Mouse (Mus musculus): ENCODE measurements around the gene Sphk2.

Gene Sphk2

DNA sequence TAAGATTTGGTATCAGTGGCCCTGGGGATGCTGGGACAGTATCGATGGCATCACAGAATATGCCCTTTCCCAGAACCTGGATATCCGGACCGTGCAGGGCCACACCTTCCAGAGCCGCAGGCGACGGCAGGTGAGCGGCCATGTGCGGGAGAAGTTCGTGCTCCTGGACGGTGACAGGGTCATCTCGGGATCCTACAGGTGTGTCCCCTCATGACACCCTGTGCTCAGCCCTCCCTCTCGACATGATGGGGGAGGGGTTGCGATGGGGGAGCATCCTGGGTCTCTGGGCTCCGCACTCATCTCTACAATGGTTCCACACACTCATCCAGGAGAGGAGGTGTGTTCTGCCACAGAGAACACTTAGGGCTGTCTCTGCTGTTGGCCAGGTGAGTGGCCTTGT is 6.0 kb upstream of the Sphk2 start:
- no peak for DNase-seq (ENCODE audit: low spot score)

DNA sequence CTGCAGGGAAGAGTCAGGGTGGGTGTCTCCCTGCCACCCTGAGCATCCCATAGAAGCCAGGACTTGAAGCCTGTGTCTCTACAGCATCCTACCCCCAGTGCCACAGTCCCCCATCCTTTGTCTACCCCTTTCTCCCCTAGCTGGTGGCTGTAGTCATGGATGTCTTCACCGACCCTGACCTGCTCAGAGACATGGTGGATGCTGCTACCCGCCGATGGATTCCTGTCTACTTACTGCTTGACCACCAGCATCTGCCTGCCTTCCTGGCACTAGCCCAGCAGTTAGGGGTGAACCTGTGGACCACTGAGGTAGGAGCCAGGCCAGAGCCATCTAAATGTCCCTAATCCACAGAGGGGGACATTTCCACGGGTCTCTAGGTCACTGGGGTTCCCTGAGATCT is 5.5 kb upstream of the Sphk2 start:
- DNase-seq (ENCODE audit: low spot score), result no peak

DNA sequence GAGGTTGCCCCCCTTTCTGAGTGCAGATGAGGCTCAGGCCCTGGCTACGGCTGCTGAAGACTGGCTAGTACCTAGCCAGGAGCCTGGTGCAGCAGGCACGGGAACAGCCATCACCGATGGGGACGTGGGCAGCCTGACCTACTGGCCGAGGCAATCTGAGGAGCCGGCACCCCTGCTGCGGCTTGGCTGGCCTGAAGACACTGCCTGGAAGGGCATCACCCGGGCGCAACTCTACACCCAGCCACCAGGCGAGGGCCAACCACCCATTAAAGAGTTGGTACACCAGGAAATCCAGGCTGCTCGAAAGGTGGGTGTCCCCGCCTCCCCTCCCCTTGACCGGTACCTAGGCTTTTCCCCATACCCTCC is 4.5 kb upstream of the Sphk2 start:
- DNase-seq (ENCODE audit: low spot score), result no peak

DNA sequence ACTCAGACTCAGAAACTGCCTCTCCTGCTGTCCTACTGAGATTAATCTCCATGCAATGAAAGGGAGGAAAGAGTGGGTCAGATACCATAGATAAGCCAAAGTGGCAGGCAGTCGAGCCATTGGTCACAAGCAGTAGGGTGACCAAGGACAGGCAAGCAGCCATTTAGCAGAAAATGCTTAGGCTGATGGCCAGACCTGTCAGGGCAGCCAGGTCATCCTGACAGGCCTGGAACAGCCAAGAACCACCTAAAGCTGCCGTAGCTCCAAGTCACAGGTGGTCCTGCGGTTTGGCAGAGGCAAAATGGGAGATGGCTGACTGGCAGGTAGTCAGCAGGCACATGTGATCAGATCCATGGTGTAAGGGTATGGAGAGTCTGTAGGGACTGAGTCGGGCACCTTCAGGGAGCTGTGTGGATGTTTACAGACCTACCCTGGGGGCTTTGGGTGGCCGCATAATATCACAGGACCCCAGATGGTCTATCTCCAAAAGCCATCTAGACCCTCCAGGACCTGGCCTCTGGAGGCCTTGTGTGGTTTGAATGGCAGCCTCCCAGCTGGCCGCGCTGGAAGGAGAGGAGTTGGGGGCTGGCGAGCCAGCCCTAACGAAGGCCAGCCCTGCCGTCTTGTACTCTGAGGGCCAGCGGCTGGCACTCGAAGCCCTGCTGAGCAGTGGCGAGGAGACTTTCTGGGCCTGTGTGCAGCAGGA is 4.0 kb upstream of the Sphk2 start:
- DNase-seq (ENCODE audit: low spot score), result no peak

DNA sequence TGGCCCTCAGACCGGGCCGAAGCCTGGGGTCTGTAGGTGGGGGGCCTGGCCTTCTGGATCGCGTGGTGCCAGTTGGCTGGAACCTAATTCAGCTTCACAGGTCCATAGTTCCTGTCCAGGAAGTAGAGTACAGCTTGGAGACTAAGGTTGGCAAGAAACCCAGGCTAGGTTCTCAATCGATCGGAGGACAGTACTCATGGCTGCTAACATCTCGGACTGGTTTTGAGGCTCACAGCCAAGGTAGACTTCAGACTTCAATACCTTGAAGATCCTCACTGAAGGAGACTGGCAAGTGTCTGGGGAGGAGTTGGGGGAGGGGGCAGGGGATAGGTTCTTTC is 3.4 kb upstream of the Sphk2 start:
- DNase-seq (ENCODE audit: low spot score), result no peak

DNA sequence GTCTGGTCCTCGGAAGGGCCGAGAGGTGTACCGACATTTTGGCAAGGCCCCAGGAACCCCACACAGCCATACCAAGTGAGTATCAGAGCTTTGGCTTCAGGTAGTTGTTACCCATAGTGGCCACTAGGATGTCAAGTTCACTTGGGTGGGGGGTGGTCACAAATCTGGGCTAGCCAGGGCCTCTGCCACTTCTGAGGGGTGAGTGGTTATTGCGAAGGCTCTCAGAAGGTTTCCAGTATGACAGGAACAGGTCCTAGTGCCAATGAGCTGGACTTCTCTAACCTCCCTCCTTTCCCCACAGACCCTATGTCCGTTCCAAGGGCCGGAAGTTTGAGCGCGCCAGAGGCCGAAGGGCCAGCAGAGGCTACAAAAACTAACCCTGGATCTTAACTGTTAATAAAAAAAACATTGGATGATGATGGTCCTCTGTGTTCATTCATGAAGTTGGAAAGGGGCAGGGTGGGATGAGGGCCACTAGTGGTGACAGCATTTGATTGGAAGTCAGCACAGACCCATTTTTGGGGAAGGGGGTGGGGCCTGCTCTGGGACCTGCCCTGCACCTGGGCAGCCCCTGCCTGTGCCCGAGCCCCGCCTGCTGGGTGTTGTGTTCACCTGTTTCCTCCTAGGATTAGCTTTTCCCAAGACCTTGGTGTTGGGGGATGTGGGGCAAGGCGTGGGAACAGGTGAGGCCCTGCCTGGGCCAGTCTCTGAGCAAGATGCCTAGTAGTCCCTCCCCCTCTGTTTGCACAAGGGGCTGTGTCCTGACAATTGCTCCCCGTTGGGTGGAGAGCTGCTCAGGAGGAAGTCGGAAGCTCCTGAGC is 2.8 kb upstream of the Sphk2 start, which contains the start of gene Fam83e:
Gene Fam83e (plus strand): TSS at position 800 of the 821 bp plus-strand sequence.
- no peak for DNase-seq (ENCODE audit: low spot score)

DNA sequence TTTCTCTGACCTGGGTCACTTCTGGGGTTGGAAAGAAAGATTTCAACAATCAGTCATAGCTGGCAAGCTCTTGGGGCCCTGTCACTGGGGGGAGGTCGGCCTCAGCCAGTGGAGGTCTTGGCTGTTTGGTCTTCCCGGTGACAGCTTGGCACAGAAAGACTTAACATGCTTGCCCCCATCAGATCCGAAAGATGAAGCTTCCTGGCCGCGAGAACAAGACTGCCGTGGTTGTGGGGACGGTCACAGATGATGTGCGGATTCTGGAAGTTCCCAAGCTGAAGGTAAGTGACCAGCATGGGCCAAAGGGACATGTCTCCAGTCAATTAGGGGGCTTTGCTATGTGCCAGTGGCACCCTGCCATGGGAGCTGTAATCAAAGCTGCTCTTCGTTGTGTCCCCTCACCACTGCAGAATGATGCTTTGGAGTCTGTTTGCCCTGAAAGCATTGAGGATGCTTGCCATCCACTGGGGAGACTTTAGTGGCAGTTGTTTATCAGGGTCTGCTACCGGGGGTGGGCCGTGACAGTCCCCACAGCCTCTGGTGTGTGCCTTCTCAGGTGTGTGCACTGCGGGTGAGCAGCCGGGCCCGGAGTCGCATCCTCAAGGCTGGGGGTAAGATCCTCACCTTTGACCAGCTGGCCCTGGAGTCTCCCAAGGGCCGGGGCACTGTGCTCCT is 2.1 kb upstream of the Sphk2 start:
- DNase-seq (ENCODE audit: low spot score), result no peak

DNA sequence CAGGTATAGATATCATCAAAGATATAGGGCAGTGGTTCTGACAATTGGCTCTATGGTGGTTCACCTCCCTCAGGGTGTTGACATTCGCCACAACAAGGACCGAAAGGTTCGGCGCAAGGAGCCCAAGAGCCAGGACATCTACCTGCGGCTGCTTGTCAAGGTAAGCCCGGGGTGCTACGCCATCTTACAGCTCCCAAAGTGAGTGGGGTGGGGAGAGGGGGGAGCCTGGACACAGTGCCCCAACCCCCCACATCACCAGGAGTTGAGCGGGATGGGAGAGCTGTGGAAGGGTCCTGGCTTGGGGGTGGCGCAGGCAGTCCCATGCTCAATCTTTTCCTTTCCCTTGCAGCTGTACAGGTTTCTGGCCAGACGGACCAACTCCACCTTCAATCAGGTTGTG is 1.4 kb upstream of the Sphk2 start:
- DNase-seq (ENCODE audit: low spot score), result no peak

DNA sequence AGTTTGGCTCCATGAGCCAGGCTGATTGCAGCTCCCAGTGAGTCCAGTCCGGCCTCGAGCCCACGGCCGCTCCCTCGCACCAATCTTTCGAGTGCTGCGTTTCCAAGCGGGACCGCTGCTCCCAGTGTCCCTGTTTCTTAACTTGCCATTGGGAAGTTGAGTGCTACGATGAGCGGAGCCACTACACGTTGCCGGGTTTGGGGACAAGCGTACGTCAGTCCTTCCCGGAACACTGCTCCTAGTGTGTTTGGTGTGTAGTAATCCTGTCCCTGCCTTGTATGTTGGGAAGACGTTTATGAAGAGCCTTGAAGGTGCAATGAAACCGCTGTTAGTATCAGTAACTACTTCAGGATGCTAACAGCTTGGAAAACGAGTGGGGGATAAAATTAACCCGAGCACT is 529 bp upstream of the Sphk2 start:
- DNase-seq (ENCODE audit: low spot score), result no peak

DNA sequence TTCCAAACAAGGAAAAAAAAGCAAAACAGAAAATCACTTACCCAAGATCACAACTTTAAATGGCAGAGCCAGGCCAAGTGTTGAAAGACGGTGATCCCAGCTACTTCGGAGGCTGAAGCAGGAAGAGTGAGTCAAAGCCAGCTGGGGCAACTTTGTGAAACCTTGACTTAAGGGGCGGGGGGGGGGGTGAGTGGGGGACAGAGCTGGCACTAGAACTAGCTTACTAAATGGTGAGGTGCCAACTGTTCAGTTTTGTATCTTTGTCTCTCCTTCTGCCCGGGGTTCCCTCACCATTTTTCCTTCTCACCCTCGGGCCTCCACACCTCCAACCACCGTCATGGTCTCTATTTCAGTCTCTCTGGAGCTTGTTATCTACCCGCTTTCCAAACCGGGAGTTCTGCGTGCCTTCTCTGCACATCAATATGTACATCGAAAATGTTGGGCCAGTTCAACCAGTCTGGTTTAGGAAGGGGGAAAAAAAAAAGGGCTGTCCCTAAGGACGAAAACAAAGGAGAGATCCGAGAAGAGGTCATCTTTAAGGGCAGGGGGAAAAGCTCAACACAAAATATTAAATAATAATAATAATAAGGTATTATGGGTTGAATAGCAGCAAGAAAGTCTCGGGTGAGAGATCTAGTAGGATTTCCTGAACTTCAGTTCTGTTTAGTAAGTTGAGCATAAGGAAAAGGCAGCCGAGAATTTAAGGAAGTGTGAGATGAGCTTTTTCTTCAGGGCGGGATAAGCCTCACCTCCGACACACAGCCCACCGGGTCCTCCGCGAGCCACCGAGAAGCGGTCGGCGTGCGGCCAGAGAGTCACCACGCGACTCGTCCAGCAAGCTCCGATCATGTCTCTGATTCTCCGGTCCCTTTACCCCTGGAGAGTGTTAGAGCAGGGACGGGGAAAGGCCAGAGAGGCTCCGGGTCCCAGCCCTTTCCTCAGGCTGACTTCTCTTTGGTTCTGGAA is 567 bp downstream of the Sphk2 start:
- no peak for DNase-seq (ENCODE audit: low spot score)

DNA sequence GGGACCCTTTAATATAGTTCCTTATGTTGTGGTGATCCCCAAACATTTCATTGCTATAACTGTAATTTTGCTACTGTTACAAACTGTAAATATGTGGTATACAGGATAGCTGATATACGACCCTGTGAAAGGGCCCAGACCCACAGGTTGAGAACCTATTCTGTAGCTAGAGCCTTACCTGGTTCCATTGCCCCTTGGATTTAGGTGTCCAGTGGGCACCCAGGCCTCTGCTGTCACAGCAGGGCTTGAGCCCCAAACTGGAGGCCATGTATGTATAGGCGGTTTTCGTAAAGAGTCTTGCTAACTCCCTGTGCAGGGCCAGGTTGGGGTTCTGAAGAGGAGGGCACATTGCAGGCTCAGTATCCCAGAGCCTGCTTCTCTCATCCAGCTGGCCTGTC is 1.3 kb downstream of the Sphk2 start:
- DNase-seq (ENCODE audit: low spot score), result no peak

DNA sequence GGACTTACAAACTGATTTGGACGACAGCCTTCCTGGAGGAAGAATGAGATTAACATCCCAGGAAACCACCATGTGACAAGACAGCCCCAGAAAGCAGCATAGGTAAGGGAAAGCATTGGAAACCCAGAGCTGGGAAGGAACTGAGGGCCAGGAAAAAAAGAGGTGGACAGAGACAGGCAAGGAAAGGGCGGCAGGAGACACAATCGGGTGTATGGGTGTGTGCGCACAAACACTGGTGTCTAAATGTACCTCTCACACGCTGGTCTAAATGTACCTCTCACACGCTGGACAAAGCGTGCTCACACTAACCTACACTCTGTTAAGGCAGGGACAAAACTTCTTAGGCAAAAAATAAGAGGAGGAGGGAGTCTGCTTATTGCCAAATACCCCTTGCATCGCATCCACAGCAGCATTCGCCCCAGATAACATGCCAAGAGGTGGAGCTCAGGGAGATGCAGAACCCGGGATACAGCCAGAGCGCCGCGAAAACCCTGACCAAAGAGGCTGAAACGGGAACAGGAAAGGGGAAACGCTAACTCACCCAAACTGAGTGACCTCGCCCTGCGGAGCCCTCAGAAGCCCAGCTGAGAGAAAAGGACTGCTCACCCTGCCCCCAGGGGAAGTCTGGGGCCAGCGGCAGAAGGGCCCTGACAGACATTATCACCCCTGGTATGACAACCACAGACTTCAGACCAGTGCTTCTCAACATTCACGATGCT is 1.9 kb downstream of the Sphk2 start:
- no peak for DNase-seq (ENCODE audit: low spot score)

DNA sequence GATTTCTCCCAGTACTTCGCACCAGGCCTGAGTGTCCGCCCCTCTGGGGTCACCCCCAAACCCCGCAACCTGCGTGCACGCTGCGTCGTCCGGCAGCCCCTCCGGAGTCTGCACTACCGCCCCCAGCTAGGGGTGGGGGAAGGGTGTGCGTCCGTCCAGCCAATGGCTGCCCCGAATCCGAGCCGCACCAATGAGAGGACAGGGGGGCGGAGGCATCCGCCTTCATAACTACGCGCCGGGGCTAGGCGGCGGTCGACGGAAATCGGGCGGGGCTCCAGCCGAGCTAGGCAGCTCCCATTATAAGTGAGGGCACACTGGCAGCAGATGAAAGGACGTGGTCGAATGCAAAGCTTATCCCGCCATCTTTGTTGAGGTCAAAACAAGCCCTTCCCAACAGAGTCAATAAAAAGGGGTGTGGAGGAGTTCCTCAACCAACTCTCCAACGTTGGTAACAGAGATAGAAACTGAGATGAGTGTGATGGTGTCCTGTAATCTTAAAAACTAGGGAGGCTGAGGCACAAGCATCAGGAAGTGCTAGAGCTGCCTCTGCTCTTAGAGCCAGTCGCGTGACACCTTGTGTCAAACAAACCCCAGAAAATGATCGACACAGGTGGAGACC is 2.6 kb downstream of the Sphk2 start, which contains the start of gene Rpl18:
Gene Rpl18 (plus strand): TSS at position 368 of the 619 bp plus-strand sequence.
- peak; percentile 97 for DNase-seq (ENCODE audit: low spot score)

DNA sequence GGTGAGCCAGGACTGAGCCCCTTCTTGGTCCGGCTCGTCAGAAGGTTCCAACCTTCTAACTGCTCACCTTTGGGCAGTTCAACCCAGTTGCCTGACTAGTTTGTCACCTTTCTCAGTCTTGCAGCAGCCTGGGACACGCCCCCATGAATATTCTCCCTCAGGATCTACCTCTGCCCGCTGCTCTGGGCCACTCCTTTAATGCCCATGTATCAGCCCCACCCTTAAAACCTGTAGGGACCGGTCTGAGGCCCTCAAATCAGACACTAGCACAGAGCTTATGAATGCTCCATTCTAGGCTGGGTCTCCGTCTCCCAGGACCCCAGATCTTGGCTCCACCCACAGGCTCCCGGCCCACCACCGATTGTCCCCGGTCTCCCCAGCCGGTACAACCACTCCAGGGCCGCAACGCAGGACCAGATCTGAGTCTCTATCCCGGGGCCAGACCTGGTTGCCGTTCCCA is 3.1 kb downstream of the Sphk2 start:
- DNase-seq (ENCODE audit: low spot score), result no peak

DNA sequence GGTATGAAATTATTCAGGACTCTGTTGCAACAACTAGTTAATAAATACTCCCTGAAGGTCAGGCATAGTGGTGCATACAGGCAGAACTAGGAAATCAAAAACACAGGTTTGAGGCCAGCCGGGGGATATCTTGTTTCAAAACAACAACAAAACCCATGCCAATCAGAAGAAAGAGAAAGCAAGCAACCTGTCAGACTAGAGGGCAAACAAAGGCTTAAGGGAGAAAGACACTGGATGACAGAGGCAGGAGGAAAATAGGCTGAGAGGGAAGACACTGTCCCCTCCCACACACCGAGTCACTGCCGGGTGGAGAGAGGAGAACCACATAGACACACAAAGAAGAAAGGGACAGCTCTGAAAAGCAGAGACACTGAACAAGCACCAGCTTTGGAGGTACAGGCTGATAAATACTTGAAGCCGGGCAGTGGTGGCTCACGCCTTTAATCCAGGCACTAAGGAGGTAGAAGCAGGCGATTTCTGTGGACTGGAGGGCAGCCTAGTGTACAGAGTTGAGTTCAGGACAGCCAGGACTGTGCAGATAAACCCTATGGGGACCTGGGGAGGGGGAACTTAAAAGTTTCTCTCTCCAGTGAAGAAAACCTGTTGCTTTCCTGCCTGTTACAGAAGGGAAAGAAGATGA is 3.8 kb downstream of the Sphk2 start:
- no peak for DNase-seq (ENCODE audit: low spot score)

DNA sequence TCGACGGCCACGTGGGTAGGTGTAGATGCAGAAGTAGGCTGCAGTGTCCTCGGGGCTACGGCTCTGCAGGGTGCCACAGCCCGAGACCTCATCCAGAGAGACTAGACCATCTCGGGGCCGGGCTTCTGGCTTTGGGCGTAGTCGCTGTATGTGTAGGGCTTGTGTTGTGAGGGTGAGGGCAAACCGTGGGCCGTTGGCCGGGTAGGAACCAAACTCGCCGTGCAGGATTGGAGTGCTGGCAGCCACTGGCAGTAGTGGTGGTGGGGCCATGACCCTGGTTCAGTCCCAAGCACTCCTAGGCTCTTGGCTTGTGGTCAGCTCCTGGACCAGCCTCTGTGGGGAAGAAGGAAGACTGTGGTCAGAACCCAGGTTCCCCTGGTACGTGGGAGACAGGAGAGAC is 4.4 kb downstream of the Sphk2 start:
- no peak for DNase-seq (ENCODE audit: low spot score)

DNA sequence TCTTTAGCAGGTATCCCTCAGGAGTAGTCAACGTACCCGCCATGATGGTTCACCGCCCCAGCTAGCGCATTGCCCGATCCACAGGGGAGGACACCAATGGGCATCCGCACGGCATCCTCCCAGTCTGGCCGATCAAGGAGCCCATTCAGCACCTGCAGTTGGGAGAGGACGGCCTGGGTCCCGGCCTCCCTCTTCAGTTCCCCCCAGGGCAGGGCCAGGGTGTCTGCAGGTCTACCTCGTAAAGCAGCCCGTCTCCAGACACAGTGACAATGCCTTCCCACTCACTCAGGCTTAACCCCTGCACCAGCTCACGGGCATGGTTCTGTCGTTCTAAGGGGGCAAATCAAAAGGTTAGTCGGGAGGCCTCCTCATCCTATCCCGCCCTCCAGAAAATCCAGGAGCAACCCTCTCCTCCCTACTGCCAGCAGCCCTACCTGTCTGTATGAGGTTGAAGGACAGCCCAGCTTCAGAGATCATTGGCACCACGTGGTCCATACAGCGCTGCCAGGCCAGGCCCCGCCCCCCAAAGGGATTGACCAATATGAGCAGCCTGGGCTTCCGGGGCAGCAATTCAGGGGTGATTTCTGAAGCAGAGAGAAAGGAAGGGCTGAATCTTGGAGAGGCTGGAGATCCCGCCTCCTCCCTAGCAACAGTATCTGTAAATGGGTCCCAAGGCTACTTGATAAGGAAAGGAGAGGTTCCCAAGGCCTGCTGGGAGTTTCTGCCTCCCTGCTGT is 5.6 kb downstream of the Sphk2 start:
- DNase-seq (ENCODE audit: low spot score), result peak; percentile 91

DNA sequence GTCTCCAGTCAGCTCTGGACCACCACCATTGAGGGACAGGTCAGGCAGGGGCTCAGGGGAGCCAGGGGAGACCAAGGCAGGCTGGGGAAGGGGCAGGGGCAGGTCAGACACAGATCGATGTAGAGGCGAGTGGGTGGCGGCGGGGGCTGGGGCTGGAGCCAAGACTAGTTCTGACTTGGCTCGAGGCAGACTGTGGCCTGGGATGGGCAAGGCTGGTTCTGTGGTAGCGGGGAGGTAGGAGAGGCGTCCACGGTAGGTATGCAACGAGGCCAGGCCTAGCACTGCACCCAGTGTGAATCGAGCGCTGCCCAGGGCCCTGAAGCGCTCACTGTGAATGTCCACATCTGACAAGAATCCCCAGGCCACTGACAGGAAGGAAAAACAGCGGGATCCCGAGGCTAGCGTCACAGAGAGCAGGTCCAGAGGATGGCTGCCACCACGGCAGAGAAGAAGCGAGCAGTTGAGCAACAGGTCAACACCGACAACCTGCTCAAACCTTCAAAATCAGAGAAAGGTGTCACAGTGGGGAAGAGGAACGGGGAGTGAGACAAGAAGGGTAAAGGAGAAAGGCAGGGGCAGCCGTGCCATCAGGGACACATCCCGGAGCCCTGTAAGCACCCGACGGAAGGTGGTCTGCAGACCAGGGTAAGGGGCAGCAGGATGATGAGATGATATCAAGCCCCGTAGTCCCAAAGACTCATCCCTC is 6.3 kb downstream of the Sphk2 start:
- no peak for DNase-seq (ENCODE audit: low spot score)
